Mouse (Mus musculus): Measurements from ENCODE around the gene Slc25a19. TPM values are rescaled to one million over a fixed set of nuclear protein-coding genes. Genes with fewer than 3 reads are reported as not detected.

Slc25a19 gene
- polyA plus RNA-seq (2012; rRNA removed), result 33.7 and 35.8 TPM in 2 replicates

DNA sequence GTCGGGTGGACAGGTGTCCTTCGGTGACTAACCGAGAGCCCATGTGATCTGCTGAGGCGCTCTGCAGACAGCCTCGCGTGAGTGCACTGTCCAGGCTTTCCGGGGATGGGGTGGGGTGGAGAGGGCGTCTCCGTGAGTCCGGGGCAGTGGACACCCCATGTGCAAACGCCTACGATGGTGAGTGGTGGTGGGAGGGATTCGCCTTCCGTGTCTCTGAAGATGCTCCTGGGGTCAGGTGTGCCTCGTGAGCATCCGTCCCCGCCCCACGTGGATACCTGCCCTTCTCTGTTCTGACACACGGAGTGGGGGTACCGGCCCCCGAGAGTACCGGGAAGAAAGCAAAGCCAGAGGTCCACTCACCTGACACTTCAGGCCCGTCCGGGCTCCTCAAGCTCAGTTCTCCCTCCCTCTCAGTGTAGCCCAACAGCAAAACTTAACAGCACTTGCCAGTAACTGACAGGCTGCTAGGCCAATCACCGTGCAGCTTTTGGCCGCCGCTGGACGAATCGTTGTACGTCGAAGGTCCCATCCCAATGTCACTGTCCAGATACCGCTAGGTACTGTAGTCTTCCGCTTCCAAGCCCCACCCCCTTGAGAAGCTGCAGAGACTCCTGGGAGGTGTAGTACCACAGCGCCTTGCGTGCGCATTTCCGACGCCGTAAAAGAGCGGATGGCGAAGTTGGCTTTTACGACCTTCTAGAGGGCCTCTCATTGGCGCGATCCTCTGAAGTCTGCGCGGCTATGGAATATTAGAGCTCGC, at the start of gene Slc25a19:
Gene Slc25a19 (minus strand): TSS at position 591 of the 760 bp plus-strand sequence.
- peaks cover 2% of the 10 kb centered on the region; the same call in 1 of the 2 replicates for H3K4me1 ChIP-seq (ENCODE audit: control insufficient read depth, insufficient read depth, low read length)
- peak within 1 kb of the TSS; percentile 90 for H3K4me3 ChIP-seq (ENCODE audit: control insufficient read depth, low read depth, low read length)
- TF ChIP-seq CTCF (IDR thresholded peaks at IDR 0.05; ENCODE audit: control insufficient read depth, insufficient read depth, insufficient replicate concordance, low read depth, low read length) (no peak), POLR2A (IDR thresholded peaks at IDR 0.05; ENCODE audit: control insufficient read depth, low read depth, low read length) (peak; percentile 83)
- peak within 1 kb of the TSS; percentile 86 for H3K27ac ChIP-seq (ENCODE audit: control insufficient read depth, insufficient read depth, low read depth, low read length)
- no peaks in the 10 kb centered on the region for H3K27me3 ChIP-seq (ENCODE audit: control insufficient read depth, insufficient read depth, low read length)
- no peaks in the 10 kb centered on the region for H3K36me3 ChIP-seq (ENCODE audit: control insufficient read depth, insufficient read depth, low read length)

DNA sequence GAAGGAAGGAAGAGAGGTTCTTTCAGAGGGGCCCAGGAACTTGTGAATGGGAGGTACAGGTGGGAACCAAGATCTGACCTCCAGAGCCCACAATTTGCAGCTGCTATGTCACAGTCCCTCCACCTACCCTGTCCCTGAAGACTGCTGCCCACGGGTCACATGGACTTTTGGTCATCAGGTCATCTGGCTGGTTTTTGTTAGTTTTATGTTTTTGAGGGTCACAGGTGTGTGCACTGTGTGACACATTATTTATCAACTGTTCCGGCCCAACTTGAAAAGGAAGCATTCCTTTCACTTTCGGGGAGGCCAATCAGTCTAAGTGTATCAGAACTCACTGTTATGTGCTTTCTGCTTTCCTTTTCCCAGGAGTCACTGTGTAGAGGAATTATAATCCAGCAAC, 49.4 kb upstream of the Slc25a19 start:
- H3K4me3 ChIP-seq (ENCODE audit: control insufficient read depth, low read depth, low read length), result peak overlapping the region; percentile 45
- H3K27ac ChIP-seq (ENCODE audit: control insufficient read depth, insufficient read depth, low read depth, low read length), result no peak overlapping the region
- no peaks in the 10 kb centered on the region for H3K27me3 ChIP-seq (ENCODE audit: control insufficient read depth, insufficient read depth, low read length)
- H3K36me3 ChIP-seq (ENCODE audit: control insufficient read depth, insufficient read depth, low read length), result no peaks in the 10 kb centered on the region
- 0 out of 2 replicates have a peak, but pooled peaks cover 2% of the 10 kb centered on the region for H3K4me1 ChIP-seq (ENCODE audit: control insufficient read depth, insufficient read depth, low read length)
- TF ChIP-seq CTCF (IDR thresholded peaks at IDR 0.05; ENCODE audit: control insufficient read depth, insufficient read depth, insufficient replicate concordance, low read depth, low read length), result no peak
- TF ChIP-seq POLR2A (IDR thresholded peaks at IDR 0.05; ENCODE audit: control insufficient read depth, low read depth, low read length), result no peak

DNA sequence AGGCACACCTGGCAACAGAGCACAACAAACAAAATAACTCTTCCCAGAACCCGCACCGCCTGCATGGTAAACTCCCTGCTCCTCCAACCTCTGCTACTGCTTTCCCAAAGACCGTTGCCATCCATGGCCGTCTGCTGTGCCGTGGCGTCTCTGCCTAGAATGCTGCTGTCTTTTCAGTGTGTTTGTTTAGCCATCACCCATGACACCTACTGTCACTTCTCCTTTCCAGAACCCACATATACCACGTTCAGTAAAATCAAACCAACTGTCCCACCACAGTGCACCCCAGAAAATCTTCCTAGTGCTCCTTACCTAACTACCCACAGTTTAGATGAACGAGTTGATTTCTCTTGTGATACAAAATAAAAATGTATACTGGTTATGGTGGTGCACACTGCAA, 48.6 kb upstream of the Slc25a19 start:
- peak overlapping the region; percentile 3; the same call in 1 of the 2 replicates for H3K4me3 ChIP-seq (ENCODE audit: control insufficient read depth, low read depth, low read length)
- no peaks in the 10 kb centered on the region for H3K36me3 ChIP-seq (ENCODE audit: control insufficient read depth, insufficient read depth, low read length)
- H3K27me3 ChIP-seq (ENCODE audit: control insufficient read depth, insufficient read depth, low read length), result no peaks in the 10 kb centered on the region
- no peak overlapping the region for H3K27ac ChIP-seq (ENCODE audit: control insufficient read depth, insufficient read depth, low read depth, low read length)
- 0 out of 2 replicates have a peak, but pooled peaks cover 2% of the 10 kb centered on the region for H3K4me1 ChIP-seq (ENCODE audit: control insufficient read depth, insufficient read depth, low read length)
- TF ChIP-seq CTCF (IDR thresholded peaks at IDR 0.05; ENCODE audit: control insufficient read depth, insufficient read depth, insufficient replicate concordance, low read depth, low read length), result no peak
- TF ChIP-seq POLR2A (IDR thresholded peaks at IDR 0.05; ENCODE audit: control insufficient read depth, low read depth, low read length), result no peak

DNA sequence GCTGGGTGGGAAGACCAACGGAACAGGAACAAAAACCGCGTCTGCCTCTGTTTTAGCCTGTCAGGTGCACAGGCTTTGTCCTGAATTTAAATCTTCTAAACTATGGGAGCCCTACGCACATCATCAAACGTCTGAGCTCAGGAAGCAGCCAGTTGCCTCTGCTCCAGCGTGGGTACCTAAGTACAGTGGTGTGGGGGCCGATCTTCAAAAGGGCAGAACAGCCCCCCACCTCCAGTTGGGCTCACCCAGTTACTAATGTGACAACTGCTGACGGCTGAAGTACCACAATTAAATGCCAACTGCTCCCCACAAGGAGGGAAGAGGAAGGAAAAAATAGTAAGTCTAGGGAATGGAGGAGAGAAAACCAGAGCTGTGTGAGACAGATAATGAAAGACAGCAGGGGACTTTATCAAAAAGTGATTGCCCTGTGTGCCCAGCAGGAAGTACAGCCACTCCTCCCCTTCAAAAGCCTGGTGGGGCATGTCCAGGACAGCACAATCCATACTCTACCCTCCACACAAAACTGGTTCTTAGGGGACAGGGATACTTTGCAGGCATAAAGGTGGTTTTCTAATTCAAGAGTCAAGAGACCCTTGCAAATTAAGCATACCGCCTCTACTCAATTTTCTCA, 46.3 kb upstream of the Slc25a19 start:
- Histone ChIP-seq H3K27ac (ENCODE audit: control insufficient read depth, insufficient read depth, low read depth, low read length) (no peak overlapping the region), H3K4me3 (ENCODE audit: control insufficient read depth, low read depth, low read length) (no peak overlapping the region), H3K4me1 (ENCODE audit: control insufficient read depth, insufficient read depth, low read length) (0 out of 2 replicates have a peak, but pooled peaks cover 2% of the 10 kb centered on the region)

DNA sequence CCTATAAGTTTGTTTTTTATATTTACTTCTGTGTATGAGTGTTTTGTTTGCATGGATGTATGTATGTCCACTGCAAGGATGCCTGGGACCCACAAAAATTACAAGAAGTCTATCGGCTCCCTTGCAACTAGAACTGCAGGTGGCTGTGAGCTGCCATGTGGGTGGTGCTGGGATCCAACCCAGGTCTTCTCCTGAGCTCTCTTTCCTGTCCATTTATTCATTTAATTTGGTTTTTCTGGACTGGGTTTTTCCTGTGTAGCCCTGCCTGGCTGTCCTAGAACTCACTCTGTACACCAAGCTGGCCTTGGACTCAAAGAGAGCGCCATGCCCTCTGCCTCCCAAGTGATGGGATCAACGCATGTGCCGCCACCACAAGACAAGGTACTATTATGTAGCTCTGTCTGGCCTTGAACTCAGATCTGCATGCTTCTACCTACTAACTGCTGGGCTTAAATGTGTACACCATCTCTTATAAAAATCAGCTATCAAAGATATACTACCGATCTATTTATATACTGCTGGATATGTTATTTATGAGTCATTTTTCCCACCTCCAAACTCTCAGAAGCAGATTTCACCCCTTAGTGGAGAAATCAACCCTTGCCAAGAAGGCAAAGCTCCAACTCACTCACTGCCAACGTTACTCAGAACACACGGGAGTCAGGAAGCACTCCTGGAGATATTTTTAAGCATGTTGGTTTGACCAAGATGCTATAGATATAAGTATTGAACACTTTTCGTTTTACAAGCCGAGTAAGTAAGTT, 45.6 kb upstream of the Slc25a19 start:
- no peaks in the 10 kb centered on the region for H3K27me3 ChIP-seq (ENCODE audit: control insufficient read depth, insufficient read depth, low read length)
- H3K36me3 ChIP-seq (ENCODE audit: control insufficient read depth, insufficient read depth, low read length), result no peaks in the 10 kb centered on the region
- no peak overlapping the region for H3K4me3 ChIP-seq (ENCODE audit: control insufficient read depth, low read depth, low read length)
- no peak overlapping the region for H3K27ac ChIP-seq (ENCODE audit: control insufficient read depth, insufficient read depth, low read depth, low read length)
- TF ChIP-seq CTCF (IDR thresholded peaks at IDR 0.05; ENCODE audit: control insufficient read depth, insufficient read depth, insufficient replicate concordance, low read depth, low read length) (no peak), POLR2A (IDR thresholded peaks at IDR 0.05; ENCODE audit: control insufficient read depth, low read depth, low read length) (no peak)
- 0 out of 2 replicates have a peak, but pooled peaks cover 2% of the 10 kb centered on the region for H3K4me1 ChIP-seq (ENCODE audit: control insufficient read depth, insufficient read depth, low read length)

More for the DNA sequence above, 46.3 kb upstream of the Slc25a19 start:
- TF ChIP-seq POLR2A (IDR thresholded peaks at IDR 0.05; ENCODE audit: control insufficient read depth, low read depth, low read length) (no peak), CTCF (IDR thresholded peaks at IDR 0.05; ENCODE audit: control insufficient read depth, insufficient read depth, insufficient replicate concordance, low read depth, low read length) (no peak)
- H3K27me3 ChIP-seq (ENCODE audit: control insufficient read depth, insufficient read depth, low read length), result no peaks in the 10 kb centered on the region
- no peaks in the 10 kb centered on the region for H3K36me3 ChIP-seq (ENCODE audit: control insufficient read depth, insufficient read depth, low read length)

DNA sequence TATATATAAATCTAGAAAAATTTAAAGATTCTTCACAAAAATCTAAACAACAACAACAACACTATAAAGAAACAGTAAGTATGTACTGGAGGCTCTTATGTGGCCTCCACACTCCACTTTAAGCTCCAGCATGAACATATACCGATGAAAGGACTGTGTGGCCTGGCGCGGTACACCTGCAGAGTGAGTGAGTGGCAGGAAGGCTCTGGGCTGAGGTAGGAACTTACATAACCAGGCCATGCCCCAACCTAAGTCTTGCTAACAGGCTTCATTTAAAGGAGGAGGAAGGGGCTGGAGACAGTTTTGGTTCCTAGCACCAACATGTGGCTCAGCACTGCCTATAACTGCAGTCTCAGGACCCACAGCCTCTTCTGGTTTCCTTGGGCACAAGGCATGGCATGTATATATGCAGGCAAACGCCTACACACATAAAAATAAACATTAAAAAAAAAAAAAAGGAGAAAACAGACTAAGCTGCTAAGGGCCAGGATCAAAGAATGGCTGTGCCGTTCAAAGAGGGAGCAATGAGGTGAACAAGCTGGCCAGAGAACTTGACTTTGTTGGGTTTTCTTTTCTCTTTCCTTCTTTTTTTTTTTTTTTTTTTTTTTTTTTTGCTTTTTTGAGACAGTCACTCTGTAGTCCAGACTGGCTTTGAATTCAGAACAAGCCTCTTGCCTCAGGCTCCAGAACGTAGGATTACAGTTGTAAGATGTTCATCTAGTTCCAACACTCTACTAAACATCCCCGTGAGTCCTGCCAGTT, 44.3 kb upstream of the Slc25a19 start:
- H3K36me3 ChIP-seq (ENCODE audit: control insufficient read depth, insufficient read depth, low read length), result no peaks in the 10 kb centered on the region
- H3K4me3 ChIP-seq (ENCODE audit: control insufficient read depth, low read depth, low read length), result no peak overlapping the region
- TF ChIP-seq CTCF (IDR thresholded peaks at IDR 0.05; ENCODE audit: control insufficient read depth, insufficient read depth, insufficient replicate concordance, low read depth, low read length), result no peak
- TF ChIP-seq POLR2A (IDR thresholded peaks at IDR 0.05; ENCODE audit: control insufficient read depth, low read depth, low read length), result no peak
- H3K27me3 ChIP-seq (ENCODE audit: control insufficient read depth, insufficient read depth, low read length), result no peaks in the 10 kb centered on the region
- no peak overlapping the region for H3K27ac ChIP-seq (ENCODE audit: control insufficient read depth, insufficient read depth, low read depth, low read length)
- H3K4me1 ChIP-seq (ENCODE audit: control insufficient read depth, insufficient read depth, low read length), result 0 out of 2 replicates have a peak, but pooled peaks cover 2% of the 10 kb centered on the region

Measured in testis, adult 2 months (tissue).